Mouse (Mus musculus): ENCODE measurements around the gene Oasl2.

- TF ChIP-seq EP300 (IDR thresholded peaks at IDR 0.05; ENCODE audit: low read depth) (no peak), CTCF (IDR thresholded peaks at IDR 0.05; ENCODE audit: low read depth) (no peak)
Observed at GRCm38 (mm10) chr5:114897374-114897793, 648 bp downstream of the Oasl2 start.

All from heart, postnatal 0 days (tissue).